Mouse (Mus musculus) kidney, adult 2 months (tissue): ENCODE results near the gene Kcnq1.

Source experiments
- CTCF ChIP-seq: fragments of 200-500 bp; conservative IDR thresholded peaks from 2 replicates; pipeline ENCODE4 v1.5.1; 2011; ENCODE audit warnings: low read depth, mild to moderate bottlenecking, control low read depth, low read length, moderate library complexity, mixed read lengths; ENCODE audit not compliant: insufficient read depth, insufficient read length
- POLR2A ChIP-seq: fragments of 200-500 bp; IDR thresholded peaks from one replicate; pipeline ENCODE4 v1.6.1; 2011; ENCODE audit warnings: low read depth, low read length, control low read depth

DNA sequence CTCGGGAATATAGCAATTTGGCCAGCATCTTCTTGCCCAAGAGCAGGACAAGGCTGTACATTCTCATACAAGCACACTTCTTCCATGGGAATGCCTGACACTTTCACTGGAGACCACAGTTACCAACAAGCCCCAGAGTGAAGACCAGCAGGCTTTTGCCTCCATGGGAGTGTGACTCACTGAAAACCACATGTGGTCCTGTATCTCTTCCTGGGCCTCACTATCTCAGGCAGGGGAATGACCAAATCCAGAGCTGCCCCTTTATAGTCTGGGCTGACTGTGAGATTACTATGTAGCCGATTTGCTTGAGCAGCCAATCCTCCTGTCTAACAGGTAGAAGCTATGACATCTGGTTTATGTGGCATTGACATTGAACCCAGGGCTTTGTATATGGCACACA, 22.5 kb upstream of the Kcnq1 start:
- no peak for TF ChIP-seq CTCF
- TF ChIP-seq POLR2A: no peak
